Mouse (Mus musculus): ENCODE data around the gene Ccdc80.

Ccdc80 gene

DNA sequence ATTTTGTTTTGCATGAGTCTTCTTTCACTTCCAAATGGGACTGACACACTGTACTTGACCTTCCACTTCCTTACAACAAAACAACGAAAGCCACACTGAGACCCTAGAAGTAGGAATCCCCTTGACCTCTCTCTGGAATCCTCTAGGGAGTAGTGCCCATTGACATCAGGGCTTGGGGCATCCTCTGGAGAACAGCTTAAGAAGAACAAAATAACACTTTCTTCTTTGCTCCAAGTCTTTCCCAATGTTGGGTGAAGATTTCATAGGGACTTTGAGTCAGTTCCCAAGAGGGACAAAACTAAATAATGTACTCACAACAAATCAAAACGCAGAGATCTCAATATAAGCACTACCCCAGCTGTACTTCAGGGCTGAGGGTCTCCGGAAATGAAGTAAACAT, 25.6 kb downstream of the Ccdc80 start:
- DNase-seq: no peak

DNA sequence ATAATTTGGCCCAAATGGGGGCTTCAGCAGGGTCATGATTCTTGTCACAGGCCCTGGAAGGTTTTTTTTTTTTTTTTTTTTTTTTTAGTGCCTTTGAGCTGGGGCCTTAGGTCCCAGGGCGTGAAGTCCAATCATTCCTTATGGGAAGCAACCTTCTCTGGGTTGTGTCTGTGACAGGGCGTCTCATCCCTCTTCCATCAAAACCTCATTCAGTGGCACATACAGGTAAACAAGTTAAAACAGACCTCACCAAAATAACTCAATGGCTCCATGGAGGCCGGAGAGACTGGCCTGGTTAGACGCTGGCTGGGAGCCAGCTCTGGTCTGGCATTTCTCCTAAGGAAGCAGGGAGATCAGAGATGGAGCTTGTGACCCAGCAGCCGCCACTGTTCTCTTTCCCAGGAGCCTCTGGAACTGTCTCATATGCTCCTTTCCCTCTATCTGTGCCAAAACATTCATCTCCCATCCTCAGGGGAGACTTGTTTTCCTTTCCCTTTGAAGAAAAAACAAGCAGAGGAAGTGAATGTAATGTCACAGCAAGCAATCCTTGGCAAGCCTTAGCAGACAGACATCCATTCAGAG, 27.7 kb downstream of the Ccdc80 start:
- DNase-seq: peak; percentile 70 to 75

DNA sequence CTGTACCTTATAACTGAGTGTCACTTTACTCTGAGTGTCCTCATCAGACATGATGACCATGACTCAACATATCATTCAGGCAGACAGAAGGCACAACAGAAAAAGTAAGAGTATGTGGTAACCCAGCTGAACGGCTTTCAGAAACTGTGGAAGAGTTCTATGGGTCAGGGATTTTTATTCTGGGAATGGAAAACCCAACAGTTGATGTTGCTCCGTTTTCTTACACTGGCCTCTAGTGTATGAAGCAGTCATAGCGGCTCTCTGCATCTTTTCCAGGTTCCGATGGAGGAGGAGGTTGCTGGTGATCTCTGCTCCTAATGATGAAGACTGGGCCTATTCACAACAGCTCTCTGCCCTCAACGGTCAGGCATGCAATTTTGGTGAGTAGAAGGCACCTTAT, 29.4 kb downstream of the Ccdc80 start:
- peak in 1 of 2 experiments; percentile 14 for DNase-seq

DNA sequence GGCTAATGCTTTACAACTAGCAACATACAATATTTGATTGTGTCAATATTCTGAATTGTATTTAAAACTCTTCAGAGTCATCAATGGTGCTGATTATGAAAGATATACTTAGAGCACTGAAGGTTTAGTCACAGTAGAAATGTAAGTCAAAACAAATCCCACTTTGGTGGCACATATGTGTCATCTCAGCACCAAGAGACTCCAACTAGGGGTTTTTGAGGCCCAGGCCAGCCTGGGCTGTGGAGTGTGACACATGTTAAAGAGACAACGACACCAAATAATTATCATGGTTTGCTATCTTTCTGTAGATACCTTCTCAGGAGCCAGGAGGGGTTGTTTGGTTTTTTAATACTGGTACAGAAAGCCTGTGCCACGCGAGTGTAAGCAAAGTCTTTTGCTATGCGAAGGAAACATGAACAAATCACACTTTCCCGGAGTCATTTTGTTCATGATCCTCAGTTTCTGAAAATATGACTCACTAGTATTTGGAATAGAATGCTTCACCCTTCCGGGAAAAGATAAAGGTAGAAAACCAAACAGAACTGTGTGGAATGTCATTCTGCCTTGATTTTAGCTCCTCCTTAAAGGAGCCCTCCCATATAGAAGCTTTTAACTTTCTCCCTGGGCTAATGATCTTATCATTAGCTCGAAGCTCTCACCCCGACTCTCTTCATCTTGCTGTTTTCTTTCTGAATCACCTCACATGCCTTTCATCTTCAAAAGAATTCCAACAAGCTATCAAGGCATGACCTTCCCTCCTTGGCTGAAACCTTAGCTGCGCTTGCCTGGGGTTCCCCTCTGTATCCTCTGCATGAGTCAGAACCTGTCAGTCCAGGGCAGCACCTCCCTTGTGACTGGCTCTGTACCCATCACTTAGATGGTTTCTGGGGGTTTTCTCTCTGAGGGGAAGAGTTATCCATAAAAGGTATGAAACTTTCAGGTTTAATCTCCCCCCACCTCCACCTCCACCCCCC, 31.3 kb downstream of the Ccdc80 start:
- no peak for DNase-seq

DNA sequence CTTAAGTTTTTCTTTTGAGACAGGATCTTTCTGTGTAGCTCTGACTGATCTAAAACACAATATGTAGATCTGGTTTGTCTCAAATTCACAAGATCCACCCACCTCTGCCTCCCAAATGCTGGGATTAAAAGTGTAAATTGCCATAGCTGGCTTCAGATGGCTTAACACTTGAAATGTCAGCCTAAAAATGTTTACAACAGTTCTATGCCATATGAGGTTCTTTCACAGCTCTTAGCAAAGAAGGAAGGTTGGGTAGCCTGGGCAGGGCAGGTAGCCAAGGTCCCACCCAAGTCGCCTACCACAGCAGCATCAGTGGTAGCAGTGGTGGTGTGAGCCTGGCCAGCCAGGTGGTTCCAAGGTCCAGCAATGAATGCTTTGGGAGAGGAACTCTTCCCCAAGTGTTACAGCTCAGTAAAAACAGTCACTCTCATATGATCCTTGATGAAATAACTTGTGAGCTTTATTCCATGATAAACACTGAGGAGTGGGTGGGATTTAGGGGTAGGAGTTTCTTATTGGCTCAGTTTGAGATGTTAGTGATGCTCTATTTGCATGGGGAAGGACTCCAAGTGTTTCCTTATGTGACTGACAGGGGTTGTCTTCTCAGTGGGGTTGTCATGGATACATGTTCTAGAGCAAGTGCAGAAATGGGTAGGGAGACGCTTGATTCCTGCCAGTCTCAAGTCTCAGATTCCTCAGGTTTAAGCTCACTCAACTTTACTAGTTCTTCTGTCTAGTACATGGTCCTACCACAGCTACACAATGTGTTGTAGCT, 34.9 kb downstream of the Ccdc80 start:
- DNase-seq: no peak

DNA sequence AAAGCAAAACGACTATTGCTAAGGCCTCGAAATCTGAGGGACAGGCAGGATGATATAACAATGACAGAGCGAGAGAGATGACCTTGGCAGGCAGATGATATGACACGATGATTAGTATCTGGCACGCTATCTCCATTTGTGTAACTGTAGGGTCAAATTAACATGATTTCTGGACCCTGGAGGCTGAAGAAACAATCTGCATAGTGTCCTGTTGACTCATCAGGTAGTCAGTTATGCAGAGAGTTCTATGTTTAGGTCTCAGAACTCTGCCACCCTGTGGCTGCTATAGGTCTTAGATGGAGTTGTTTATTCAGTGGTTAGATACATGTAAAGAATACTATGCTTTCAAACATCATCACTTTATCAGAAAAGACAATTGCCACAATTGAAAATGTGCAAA, 48.5 kb downstream of the Ccdc80 start:
- no peak for DNase-seq

DNA sequence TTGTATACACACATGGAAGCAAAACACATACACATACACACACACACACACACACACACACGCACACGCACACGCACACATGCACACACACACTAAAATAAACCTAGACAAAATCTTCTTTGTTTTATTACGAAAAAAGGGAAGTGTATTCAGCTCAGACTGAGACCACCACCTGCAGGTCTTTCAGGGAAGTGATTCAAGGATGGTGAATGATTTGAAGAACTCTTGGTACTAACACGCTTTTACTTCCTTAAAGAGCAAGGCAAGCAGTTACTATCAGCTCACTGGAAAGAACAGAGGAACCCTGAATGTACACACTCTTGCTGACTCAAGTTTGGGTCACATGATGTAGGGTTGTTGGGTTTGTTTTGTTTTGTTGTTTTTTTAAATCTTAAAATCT, 49.4 kb downstream of the Ccdc80 start:
- DNase-seq: no peak

DNA sequence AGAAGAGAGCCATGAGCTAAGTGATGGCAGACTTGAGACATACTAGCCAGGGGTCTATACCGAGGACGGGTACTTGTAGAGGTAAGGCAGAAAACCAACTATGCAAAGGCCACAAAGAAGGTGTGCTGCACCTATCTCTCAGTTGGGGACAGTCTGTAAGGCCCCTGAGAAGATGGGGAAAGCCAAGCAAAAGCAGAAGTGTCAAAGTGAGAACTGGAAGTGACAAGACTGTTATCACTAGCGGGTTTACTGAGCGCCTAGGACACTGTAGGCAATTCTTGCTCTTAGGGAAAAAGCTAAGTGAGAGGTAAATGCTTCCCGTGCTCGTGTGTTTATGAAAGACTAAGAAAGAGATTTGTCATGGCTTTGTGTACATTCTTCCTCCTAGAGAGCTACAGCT, 51.9 kb downstream of the Ccdc80 start:
- DNase-seq: no peak

DNA sequence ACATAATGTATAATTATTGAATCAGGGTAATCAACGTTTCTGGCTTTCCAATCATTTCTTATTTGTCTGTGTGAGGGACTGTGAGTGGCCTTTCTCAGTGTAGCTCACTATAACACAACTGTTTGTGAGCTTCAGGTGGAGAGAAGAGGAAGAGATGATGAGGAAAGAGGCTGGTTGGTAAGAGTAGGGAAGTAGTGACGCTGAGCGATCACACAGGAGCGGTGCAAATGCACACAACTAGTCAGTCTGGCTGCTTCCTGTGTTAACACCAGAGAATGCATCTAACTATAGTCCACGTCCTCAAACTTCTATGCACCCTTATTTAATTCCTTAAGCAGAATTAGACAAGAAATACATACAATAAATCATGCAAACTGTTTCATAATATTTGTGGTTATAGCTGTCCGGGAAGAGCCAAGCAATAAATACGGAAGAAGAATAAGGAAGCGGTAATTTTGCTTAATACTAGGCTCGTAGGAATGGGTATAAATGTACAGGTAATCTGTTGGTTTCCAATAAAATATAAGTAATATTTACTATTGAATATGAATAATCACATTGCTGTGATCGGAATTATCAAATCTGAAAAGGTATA, 55.4 kb downstream of the Ccdc80 start:
- no peak for DNase-seq

DNA sequence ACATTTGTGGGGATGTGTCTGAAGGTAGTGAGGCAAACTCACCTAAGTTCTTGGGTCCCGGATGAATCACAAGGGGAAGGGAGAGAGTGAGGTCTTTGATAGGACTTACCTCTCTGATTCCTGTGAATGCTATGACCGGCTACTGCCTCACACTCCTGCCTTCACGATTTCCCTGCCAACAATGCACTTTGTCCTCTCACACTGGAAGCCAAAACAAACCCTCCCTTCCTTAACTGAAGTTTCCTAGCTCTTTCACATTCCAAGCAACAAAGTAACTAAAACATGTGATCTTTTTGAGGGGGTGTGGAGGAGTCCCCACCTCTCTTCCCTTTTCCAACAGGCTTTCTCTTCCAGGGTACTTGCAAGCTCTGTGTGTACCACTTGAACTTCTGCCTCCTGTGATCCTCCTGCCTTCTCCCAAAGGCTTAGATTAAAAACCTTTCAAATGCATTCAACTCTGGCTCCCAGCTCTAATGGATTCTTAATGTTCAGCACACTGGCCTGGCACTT, 61.6 kb downstream of the Ccdc80 start:
- no peak for DNase-seq

DNA sequence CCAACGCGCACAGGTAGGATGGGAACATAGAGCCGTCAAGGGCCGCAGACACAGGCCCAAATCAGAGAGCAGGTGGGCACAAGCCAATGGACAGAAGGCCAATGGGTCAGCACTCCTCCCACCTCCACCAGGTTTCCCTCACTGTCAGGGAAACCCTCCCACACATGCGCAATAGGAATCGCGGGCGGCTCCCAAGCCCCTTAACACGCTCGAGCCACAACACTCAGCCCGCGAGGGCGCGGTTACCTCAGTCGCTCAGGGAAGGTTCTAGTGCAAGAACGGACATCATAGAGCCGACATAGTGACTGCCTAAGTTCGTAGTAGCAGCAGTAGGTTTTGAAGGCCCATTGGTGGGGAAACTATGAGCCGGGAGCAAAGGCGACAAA, 64.9 kb downstream of the Ccdc80 start:
- DNase-seq: peak; percentile 74 to 78

DNA sequence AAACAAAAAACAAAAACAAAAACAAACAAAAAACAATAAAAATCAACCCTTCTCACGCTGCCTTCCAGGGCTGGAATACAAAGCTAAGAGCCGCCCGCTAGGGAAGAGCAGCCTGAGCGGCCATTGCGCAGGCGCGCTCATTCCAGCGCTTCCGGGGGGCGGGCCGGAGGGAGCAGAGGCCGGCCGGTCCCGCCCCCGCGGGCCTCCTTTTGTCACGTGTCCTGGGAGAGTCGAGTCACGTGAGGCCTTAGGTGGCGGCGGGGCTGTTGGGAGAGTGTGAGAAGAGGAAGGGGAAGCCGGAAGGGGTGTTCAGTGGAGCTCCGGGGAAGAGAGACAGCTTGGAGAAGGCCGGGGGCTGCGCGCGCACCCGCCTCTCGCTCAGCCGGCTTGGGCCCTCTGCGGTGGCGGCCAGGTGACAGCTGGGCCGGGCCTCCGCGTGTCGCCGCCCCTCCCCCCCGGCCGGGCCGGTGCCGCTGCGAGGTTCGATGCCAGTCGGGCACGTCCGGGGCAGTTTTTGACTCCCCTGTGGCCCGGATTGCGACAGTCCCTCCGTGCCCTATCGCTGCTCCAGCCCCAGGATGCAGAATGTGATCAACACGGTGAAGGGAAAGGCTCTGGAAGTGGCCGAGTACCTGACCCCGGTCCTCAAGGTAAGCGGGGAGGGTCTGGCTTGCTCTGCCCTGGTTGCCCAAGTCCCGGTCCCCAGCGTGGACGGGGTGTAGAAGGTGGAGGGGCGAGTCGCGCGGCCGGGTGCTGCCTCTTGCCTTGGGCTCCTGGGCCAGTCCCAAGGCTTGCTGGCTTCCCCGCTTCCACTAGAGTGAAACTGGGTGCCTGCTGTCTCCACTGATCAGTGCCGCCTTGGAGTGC, 65.6 kb downstream of the Ccdc80 start, which contains the start of the genes Slc35a5 and Atg3:
TSS of gene Slc35a5 (minus strand) at position 185 of the 867 bp plus-strand sequence.
TSS of gene Atg3 (plus strand) at position 264 of the 867 bp plus-strand sequence.
- peak; percentile 90 to 95 for DNase-seq

DNA sequence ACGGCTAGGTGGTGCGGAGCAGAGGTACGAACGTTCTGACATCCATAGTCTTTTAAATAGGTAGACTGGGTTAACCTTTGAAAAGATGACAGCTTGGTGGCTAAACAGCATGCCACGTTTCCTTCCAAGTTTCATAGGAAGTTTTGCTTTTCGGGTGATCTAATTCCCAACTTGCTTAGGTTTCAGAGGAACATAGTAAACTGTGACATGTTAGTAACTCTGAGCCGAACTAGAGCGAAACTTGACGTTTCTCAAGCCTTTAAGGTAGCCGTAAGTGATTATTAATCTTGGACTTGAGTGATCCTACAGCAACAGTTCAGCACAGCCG, 66.2 kb downstream of the Ccdc80 start:
- no peak for DNase-seq
